Mouse (Mus musculus): ENCODE results near the gene Chrnb1.

The Chrnb1 gene

GRCm38 (mm10) chr11:69804972-69805909 is 9.5 kb upstream of the Chrnb1 start, which contains the start of gene Tmem102:
Gene Tmem102, minus strand, starts transcription at chr11:69805624.
- no peak for DNase-seq (ENCODE audit: low read depth in 2 of 2, low spot score in 2 of 2)

- DNase-seq (ENCODE audit: low read depth in 2 of 2, low spot score in 2 of 2) = no peak
Measured at GRCm38 (mm10) chr11:69804652-69804940, 8.9 kb upstream of the Chrnb1 start.

GRCm38 (mm10) chr11:69803786-69804651 is 8.3 kb upstream of the Chrnb1 start:
- peak; percentile 52 to 65 for DNase-seq (ENCODE audit: low read depth in 2 of 2, low spot score in 2 of 2)

GRCm38 (mm10) chr11:69803328-69803727 is 7.6 kb upstream of the Chrnb1 start:
- DNase-seq (ENCODE audit: low read depth in 2 of 2, low spot score in 2 of 2) = no peak

GRCm38 (mm10) chr11:69802648-69803105 is 6.9 kb upstream of the Chrnb1 start:
- DNase-seq (ENCODE audit: low read depth in 2 of 2, low spot score in 2 of 2) = peak; percentile 28 to 48

- DNase-seq (ENCODE audit: low read depth in 2 of 2, low spot score in 2 of 2) = no peak
Measured at GRCm38 (mm10) chr11:69801379-69801977, 5.7 kb upstream of the Chrnb1 start, which contains the start of gene Fgf11. Gene Fgf11, minus strand, starts transcription at chr11:69801857.

GRCm38 (mm10) chr11:69800392-69801197 is 4.9 kb upstream of the Chrnb1 start:
- no peak for DNase-seq (ENCODE audit: low read depth in 2 of 2, low spot score in 2 of 2)

GRCm38 (mm10) chr11:69800138-69800391 is 4.3 kb upstream of the Chrnb1 start:
- no peak for DNase-seq (ENCODE audit: low read depth in 2 of 2, low spot score in 2 of 2)

- no peak for DNase-seq (ENCODE audit: low read depth in 2 of 2, low spot score in 2 of 2)
Measured at GRCm38 (mm10) chr11:69799394-69800137, 3.8 kb upstream of the Chrnb1 start.

GRCm38 (mm10) chr11:69797924-69798323 is 2.2 kb upstream of the Chrnb1 start:
- no peak for DNase-seq (ENCODE audit: low read depth in 2 of 2, low spot score in 2 of 2)

GRCm38 (mm10) chr11:69795983-69796435 is 266 bp upstream of the Chrnb1 start:
- DNase-seq (ENCODE audit: low read depth in 2 of 2, low spot score in 2 of 2) = no peak

GRCm38 (mm10) chr11:69793429-69793828 is 2.3 kb downstream of the Chrnb1 start:
- DNase-seq (ENCODE audit: low read depth in 2 of 2, low spot score in 2 of 2) = no peak

GRCm38 (mm10) chr11:69791420-69791819 is 4.3 kb downstream of the Chrnb1 start:
- DNase-seq (ENCODE audit: low read depth in 2 of 2, low spot score in 2 of 2) = no peak

- no peak for DNase-seq (ENCODE audit: low read depth in 2 of 2, low spot score in 2 of 2)
Measured at GRCm38 (mm10) chr11:69789431-69789830, 6.3 kb downstream of the Chrnb1 start.

- DNase-seq (ENCODE audit: low read depth in 2 of 2, low spot score in 2 of 2) = no peak
Measured at GRCm38 (mm10) chr11:69787306-69787705, 8.4 kb downstream of the Chrnb1 start.

- no peak for DNase-seq (ENCODE audit: low read depth in 2 of 2, low spot score in 2 of 2)
Measured at GRCm38 (mm10) chr11:69784793-69785272, 10.9 kb downstream of the Chrnb1 start.

GRCm38 (mm10) chr11:69781828-69782227 is 13.9 kb downstream of the Chrnb1 start:
- no peak for DNase-seq (ENCODE audit: low read depth in 2 of 2, low spot score in 2 of 2)

GRCm38 (mm10) chr11:69778985-69779384 is 16.8 kb downstream of the Chrnb1 start:
- no peak for DNase-seq (ENCODE audit: low read depth in 2 of 2, low spot score in 2 of 2)

GRCm38 (mm10) chr11:69778258-69778982 is 17.3 kb downstream of the Chrnb1 start:
- no peak for DNase-seq (ENCODE audit: low read depth in 2 of 2, low spot score in 2 of 2)

Data from CD8-positive naive resting alpha-beta T cell, adult 2 months (primary cell).